Mouse (Mus musculus): Measurements from ENCODE around the gene Pik3c2a. TPM values are rescaled to one million over a fixed set of nuclear protein-coding genes. Genes with fewer than 3 reads are reported as not detected.

Pik3c2a gene
- polyA plus RNA-seq, 1 experiment from 2014 or later = 24.2 TPM

- no peaks in the 10 kb centered on the region for H3K27me3 ChIP-seq (ENCODE audit: control insufficient read depth, insufficient read depth, low read length)
- no peak overlapping the region for H3K4me3 ChIP-seq (ENCODE audit: low read depth, low read length)
- ATAC-seq (ENCODE audit: insufficient read depth, low FRiP score, low TSS enrichment) = no peak
- no peaks in the 10 kb centered on the region for H3K36me3 ChIP-seq (ENCODE audit: control insufficient read depth, insufficient read depth, low read length)
- H3K27ac ChIP-seq (ENCODE audit: low read depth, low read length) = no peak overlapping the region
- no peak overlapping the region for H3K9ac ChIP-seq (ENCODE audit: low read length)
- WGBS = 50% methylated on average over 3 of the region's 3 CpGs
- DNase-seq (ENCODE audit: low spot score) = no peak
- H3K4me1 ChIP-seq (ENCODE audit: control insufficient read depth, insufficient read depth, low read length) = no peaks in the 10 kb centered on the region
- H3K4me2 ChIP-seq (ENCODE audit: low read depth) = no peak overlapping the region
- no peaks in the 10 kb centered on the region for H3K9me3 ChIP-seq (ENCODE audit: control insufficient read depth, low read length)
These were observed 15.8 kb upstream of the Pik3c2a start for GRCm38 (mm10) chr7:116458985-116459441.

- 87% methylated on average over 6 of the region's 6 CpGs for whole genome bisulfite sequencing
- Histone ChIP-seq H3K4me2 (ENCODE audit: low read depth) (no peak overlapping the region), H3K27me3 (ENCODE audit: control insufficient read depth, insufficient read depth, low read length) (no peaks in the 10 kb centered on the region), H3K4me3 (ENCODE audit: low read depth, low read length) (no peak overlapping the region), H3K36me3 (ENCODE audit: control insufficient read depth, insufficient read depth, low read length) (no peaks in the 10 kb centered on the region), H3K9me3 (ENCODE audit: control insufficient read depth, low read length) (no peaks in the 10 kb centered on the region), H3K27ac (ENCODE audit: low read depth, low read length) (no peak overlapping the region), H3K9ac (ENCODE audit: low read length) (no peak overlapping the region), H3K4me1 (ENCODE audit: control insufficient read depth, insufficient read depth, low read length) (no peaks in the 10 kb centered on the region)
- ATAC-seq (ENCODE audit: insufficient read depth, low FRiP score, low TSS enrichment) = no peak
- no peak for DNase-seq (ENCODE audit: low spot score)
These were observed 14.1 kb upstream of the Pik3c2a start for GRCm38 (mm10) chr7:116457391-116457790.

GRCm38 (mm10) chr7:116456964-116457363 is 13.7 kb upstream of the Pik3c2a start:
- Histone ChIP-seq H3K36me3 (ENCODE audit: control insufficient read depth, insufficient read depth, low read length) (no peaks in the 10 kb centered on the region), H3K4me2 (ENCODE audit: low read depth) (no peak overlapping the region), H3K27ac (ENCODE audit: low read depth, low read length) (no peak overlapping the region), H3K27me3 (ENCODE audit: control insufficient read depth, insufficient read depth, low read length) (no peaks in the 10 kb centered on the region), H3K4me1 (ENCODE audit: control insufficient read depth, insufficient read depth, low read length) (no peaks in the 10 kb centered on the region), H3K4me3 (ENCODE audit: low read depth, low read length) (no peak overlapping the region), H3K9me3 (ENCODE audit: control insufficient read depth, low read length) (no peaks in the 10 kb centered on the region), H3K9ac (ENCODE audit: low read length) (no peak overlapping the region)
- no peak for DNase-seq (ENCODE audit: low spot score)
- ATAC-seq (ENCODE audit: insufficient read depth, low FRiP score, low TSS enrichment) = no peak
- WGBS = 87% methylated on average over 4 of the region's 4 CpGs

GRCm38 (mm10) chr7:116446645-116447044 is 3.4 kb upstream of the Pik3c2a start:
- H3K27ac ChIP-seq (ENCODE audit: low read depth, low read length) = no peak overlapping the region
- H3K27me3 ChIP-seq (ENCODE audit: control insufficient read depth, insufficient read depth, low read length) = no peaks in the 10 kb centered on the region
- peaks cover 12% of the 10 kb centered on the region for H3K4me1 ChIP-seq (ENCODE audit: control insufficient read depth, insufficient read depth, low read length)
- ATAC-seq (ENCODE audit: insufficient read depth, low FRiP score, low TSS enrichment) (no peak), DNase-seq (ENCODE audit: low spot score) (no peak)
- WGBS = 94% methylated on average over 3 of the region's 3 CpGs
- no peaks in the 10 kb centered on the region for H3K36me3 ChIP-seq (ENCODE audit: control insufficient read depth, insufficient read depth, low read length)
- no peak overlapping the region for H3K4me3 ChIP-seq (ENCODE audit: low read depth, low read length)
- H3K9me3 ChIP-seq (ENCODE audit: control insufficient read depth, low read length) = no peaks in the 10 kb centered on the region
- no peak overlapping the region for H3K9ac ChIP-seq (ENCODE audit: low read length)
- H3K4me2 ChIP-seq (ENCODE audit: low read depth) = no peak overlapping the region

- DNase-seq (ENCODE audit: low spot score) = peak; percentile 26
- 5% methylated on average over 2 of the region's 2 CpGs for WGBS
These were observed 1.1 kb upstream of the Pik3c2a start for GRCm38 (mm10) chr7:116444326-116444809.

GRCm38 (mm10) chr7:116443697-116444325 is 562 bp upstream of the Pik3c2a start:
- Histone ChIP-seq H3K36me3 (ENCODE audit: control insufficient read depth, insufficient read depth, low read length) (no peaks in the 10 kb centered on the region), H3K4me3 (ENCODE audit: low read depth, low read length) (peak overlapping the region; percentile 91), H3K4me1 (ENCODE audit: control insufficient read depth, insufficient read depth, low read length) (peaks cover 16% of the 10 kb centered on the region), H3K9ac (ENCODE audit: low read length) (peak overlapping the region; percentile 95), H3K27me3 (ENCODE audit: control insufficient read depth, insufficient read depth, low read length) (no peaks in the 10 kb centered on the region), H3K9me3 (ENCODE audit: control insufficient read depth, low read length) (no peaks in the 10 kb centered on the region), H3K4me2 (ENCODE audit: low read depth) (peak overlapping the region; percentile 83), H3K27ac (ENCODE audit: low read depth, low read length) (peak overlapping the region; percentile 94; the same call in 1 of the 2 replicates)
- ATAC-seq (ENCODE audit: insufficient read depth, low FRiP score, low TSS enrichment) (peak; percentile 7; the same call in 1 of the 2 replicates), DNase-seq (ENCODE audit: low spot score) (no peak)
- under 1% methylated on average over 38 of the region's 38 CpGs for WGBS

More at GRCm38 (mm10) chr7:116444326-116444809, 1.1 kb upstream of the Pik3c2a start:
- no peak overlapping the region for H3K27ac ChIP-seq (ENCODE audit: low read depth, low read length)
- no peaks in the 10 kb centered on the region for H3K36me3 ChIP-seq (ENCODE audit: control insufficient read depth, insufficient read depth, low read length)
- H3K9me3 ChIP-seq (ENCODE audit: control insufficient read depth, low read length) = no peaks in the 10 kb centered on the region
- ATAC-seq (ENCODE audit: insufficient read depth, low FRiP score, low TSS enrichment) = no peak
- no peaks in the 10 kb centered on the region for H3K27me3 ChIP-seq (ENCODE audit: control insufficient read depth, insufficient read depth, low read length)
- peaks cover 16% of the 10 kb centered on the region for H3K4me1 ChIP-seq (ENCODE audit: control insufficient read depth, insufficient read depth, low read length)
- H3K9ac ChIP-seq (ENCODE audit: low read length) = peak overlapping the region; percentile 95
- peak overlapping the region; percentile 83 for H3K4me2 ChIP-seq (ENCODE audit: low read depth)
- H3K4me3 ChIP-seq (ENCODE audit: low read depth, low read length) = peak overlapping the region; percentile 91

- WGBS = 9% methylated on average over 7 of the region's 7 CpGs
- no peak for DNase-seq (ENCODE audit: low spot score)
These were observed 1.0 kb downstream of the Pik3c2a start for GRCm38 (mm10) chr7:116442226-116442625.

GRCm38 (mm10) chr7:116441346-116441745 is 1.9 kb downstream of the Pik3c2a start:
- ATAC-seq (ENCODE audit: insufficient read depth, low FRiP score, low TSS enrichment) = no peak
- peaks cover 16% of the 10 kb centered on the region for H3K4me1 ChIP-seq (ENCODE audit: control insufficient read depth, insufficient read depth, low read length)

More at GRCm38 (mm10) chr7:116442226-116442625, 1.0 kb downstream of the Pik3c2a start:
- Histone ChIP-seq H3K4me3 (ENCODE audit: low read depth, low read length) (peak overlapping the region; percentile 91), H3K36me3 (ENCODE audit: control insufficient read depth, insufficient read depth, low read length) (no peaks in the 10 kb centered on the region), H3K9ac (ENCODE audit: low read length) (peak overlapping the region; percentile 5), H3K27me3 (ENCODE audit: control insufficient read depth, insufficient read depth, low read length) (no peaks in the 10 kb centered on the region), H3K9me3 (ENCODE audit: control insufficient read depth, low read length) (no peaks in the 10 kb centered on the region), H3K4me2 (ENCODE audit: low read depth) (peak overlapping the region; percentile 83), H3K4me1 (ENCODE audit: control insufficient read depth, insufficient read depth, low read length) (peaks cover 16% of the 10 kb centered on the region), H3K27ac (ENCODE audit: low read depth, low read length) (no peak overlapping the region)
- ATAC-seq (ENCODE audit: insufficient read depth, low FRiP score, low TSS enrichment) = no peak

GRCm38 (mm10) chr7:116431661-116432060 is 11.6 kb downstream of the Pik3c2a start:
- Histone ChIP-seq H3K9ac (ENCODE audit: low read length) (no peak overlapping the region), H3K9me3 (ENCODE audit: control insufficient read depth, low read length) (no peaks in the 10 kb centered on the region), H3K27me3 (ENCODE audit: control insufficient read depth, insufficient read depth, low read length) (no peaks in the 10 kb centered on the region), H3K4me1 (ENCODE audit: control insufficient read depth, insufficient read depth, low read length) (no peaks in the 10 kb centered on the region), H3K4me2 (ENCODE audit: low read depth) (no peak overlapping the region), H3K36me3 (ENCODE audit: control insufficient read depth, insufficient read depth, low read length) (no peaks in the 10 kb centered on the region), H3K4me3 (ENCODE audit: low read depth, low read length) (no peak overlapping the region), H3K27ac (ENCODE audit: low read depth, low read length) (no peak overlapping the region)
- ATAC-seq (ENCODE audit: insufficient read depth, low FRiP score, low TSS enrichment) (no peak), DNase-seq (ENCODE audit: low spot score) (no peak)
- WGBS = 91% methylated on average over 3 of the region's 3 CpGs

More at GRCm38 (mm10) chr7:116441346-116441745, 1.9 kb downstream of the Pik3c2a start:
- Histone ChIP-seq H3K9me3 (ENCODE audit: control insufficient read depth, low read length) (no peaks in the 10 kb centered on the region), H3K4me2 (ENCODE audit: low read depth) (peak overlapping the region; percentile 83; the same call in 1 of the 2 replicates), H3K27me3 (ENCODE audit: control insufficient read depth, insufficient read depth, low read length) (no peaks in the 10 kb centered on the region), H3K9ac (ENCODE audit: low read length) (no peak overlapping the region), H3K36me3 (ENCODE audit: control insufficient read depth, insufficient read depth, low read length) (no peaks in the 10 kb centered on the region), H3K27ac (ENCODE audit: low read depth, low read length) (no peak overlapping the region), H3K4me3 (ENCODE audit: low read depth, low read length) (no peak overlapping the region)
- DNase-seq (ENCODE audit: low spot score) = no peak
- 97% methylated on average over 1 of the region's 1 CpGs for WGBS

All from neural tube, embryonic 11.5 days (tissue).